Mouse (Mus musculus) testis, adult 2 months (tissue): ENCODE data around the gene Oit3. TPM values are rescaled to one million over a fixed set of nuclear protein-coding genes. Genes with fewer than 3 reads are reported as not detected.

Experiments
- H3K27ac ChIP-seq: fragments of 200-500 bp; 2 replicates; pipeline ENCODE4 v1.5.1; 2012; ENCODE audit warnings: low read depth, low read length; ENCODE audit not compliant: control insufficient read depth, insufficient read depth
- H3K27me3 ChIP-seq: fragments of 200-500 bp; 2 replicates; pipeline ENCODE4 v1.6.1; 2012; ENCODE audit warnings: mild to moderate bottlenecking, low read length, moderate library complexity; ENCODE audit not compliant: control insufficient read depth, insufficient read depth
- H3K36me3 ChIP-seq: fragments of 200-500 bp; 2 replicates; pipeline ENCODE4 v1.6.1; 2012; ENCODE audit warnings: mild to moderate bottlenecking, low read length; ENCODE audit not compliant: control insufficient read depth, insufficient read depth
- H3K4me1 ChIP-seq: fragments of 200-500 bp; 2 replicates; pipeline ENCODE4 v1.6.1; 2012; ENCODE audit warnings: low read length; ENCODE audit not compliant: control insufficient read depth, insufficient read depth
- H3K4me3 ChIP-seq: fragments of 200-500 bp; 2 replicates; pipeline ENCODE4 v1.5.1; 2012; ENCODE audit warnings: low read depth, mild to moderate bottlenecking, low read length, moderate library complexity, mixed read lengths; ENCODE audit not compliant: control insufficient read depth
- CTCF ChIP-seq: fragments of 200-500 bp; IDR thresholded peaks from 2 replicates; pipeline ENCODE4 v1.5.1; 2012; ENCODE audit warnings: low read depth, mild to moderate bottlenecking, inconsistent platforms, low read length, moderate library complexity; ENCODE audit not compliant: control insufficient read depth, insufficient read depth, insufficient replicate concordance
- POLR2A ChIP-seq: fragments of 200-500 bp; IDR thresholded peaks from 2 replicates; pipeline ENCODE4 v1.6.1; 2012; ENCODE audit warnings: low read depth, mild to moderate bottlenecking, inconsistent platforms, low read length, moderate library complexity; ENCODE audit not compliant: control insufficient read depth
- polyA plus RNA-seq: library from polyadenylated mRNA; depleted of rRNA; stranded (reverse); fragments of >200 nt; gene quantifications from 2 replicates; pipeline ENCODE4 v1.2.3, GENCODE M21; 2012

The Oit3 gene
- polyA plus RNA-seq, 1 experiment, result 3.0 TPM

DNA sequence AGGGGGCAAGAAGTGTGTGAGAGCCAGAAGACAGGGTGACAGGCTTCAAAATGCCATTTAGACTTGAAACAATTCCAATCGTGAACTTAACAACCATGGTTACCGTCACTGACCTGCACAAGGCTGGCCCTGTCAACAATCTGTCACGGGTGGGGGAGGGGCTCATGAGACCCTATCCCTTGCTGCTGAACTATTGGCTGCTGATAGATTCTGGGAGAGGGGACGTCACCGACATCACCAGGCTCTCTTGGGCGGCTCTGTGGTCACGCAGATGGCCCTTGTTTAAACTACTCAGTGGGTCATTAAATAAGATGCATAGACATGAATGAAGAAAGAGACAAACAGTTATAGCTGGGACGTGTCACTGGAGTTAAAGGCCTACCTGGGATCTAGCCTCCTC, 3.1 kb upstream of the Oit3 start:
- H3K36me3 ChIP-seq, result no peaks in the 10 kb centered on the region
- no peaks in the 10 kb centered on the region for H3K27me3 ChIP-seq
- H3K27ac ChIP-seq, result no peak overlapping the region
- H3K4me3 ChIP-seq, result no peak overlapping the region
- H3K4me1 ChIP-seq, result peaks cover 2% of the 10 kb centered on the region
- no peak for TF ChIP-seq POLR2A
- TF ChIP-seq CTCF, result no peak

DNA sequence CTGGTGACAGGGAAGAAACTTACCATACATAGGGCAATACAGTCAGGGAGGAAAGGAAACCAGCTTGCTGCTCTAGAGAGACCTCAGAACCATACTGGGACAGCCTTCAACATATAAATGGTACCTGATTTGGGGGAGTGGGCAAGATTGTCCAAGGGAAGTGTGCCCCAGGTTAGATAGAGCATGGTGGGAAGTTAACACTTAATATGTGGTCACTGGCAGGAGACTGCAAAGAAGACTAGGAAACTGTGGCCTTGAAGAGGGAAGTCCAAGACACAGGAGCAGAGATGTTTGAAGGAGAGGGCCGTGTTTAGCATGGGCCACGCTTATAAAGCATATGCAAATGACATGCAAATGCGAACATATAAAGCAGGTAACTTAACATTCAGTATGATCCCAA, 2.5 kb upstream of the Oit3 start:
- Histone ChIP-seq H3K4me3 (no peak overlapping the region), H3K4me1 (peaks cover 2% of the 10 kb centered on the region), H3K27ac (no peak overlapping the region), H3K36me3 (no peaks in the 10 kb centered on the region), H3K27me3 (no peaks in the 10 kb centered on the region)
- TF ChIP-seq POLR2A, result no peak
- no peak for TF ChIP-seq CTCF

DNA sequence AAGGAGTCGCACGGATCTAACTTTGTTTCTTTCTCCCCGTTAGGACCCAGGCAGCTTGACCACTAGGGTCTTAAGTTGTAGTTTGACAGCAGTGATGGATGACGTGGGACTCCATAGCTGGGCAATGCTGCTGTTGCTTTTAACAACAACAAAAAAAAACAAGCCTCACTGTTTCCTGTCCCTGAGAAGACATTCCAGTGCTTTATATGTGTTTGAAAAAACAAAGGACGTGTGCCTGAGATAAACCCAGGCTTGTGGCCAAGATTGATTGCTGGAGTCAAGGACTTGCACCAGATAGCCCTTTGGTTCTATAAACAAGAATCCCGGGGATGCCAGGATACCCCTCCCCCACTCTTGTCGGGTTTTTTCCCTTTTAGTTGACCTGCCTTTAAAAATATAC, 1.6 kb upstream of the Oit3 start:
- H3K27me3 ChIP-seq, result no peaks in the 10 kb centered on the region
- H3K4me3 ChIP-seq, result no peak overlapping the region
- no peaks in the 10 kb centered on the region for H3K36me3 ChIP-seq
- H3K4me1 ChIP-seq, result peaks cover 2% of the 10 kb centered on the region
- no peak for TF ChIP-seq POLR2A
- no peak for TF ChIP-seq CTCF
- H3K27ac ChIP-seq, result no peak overlapping the region

DNA sequence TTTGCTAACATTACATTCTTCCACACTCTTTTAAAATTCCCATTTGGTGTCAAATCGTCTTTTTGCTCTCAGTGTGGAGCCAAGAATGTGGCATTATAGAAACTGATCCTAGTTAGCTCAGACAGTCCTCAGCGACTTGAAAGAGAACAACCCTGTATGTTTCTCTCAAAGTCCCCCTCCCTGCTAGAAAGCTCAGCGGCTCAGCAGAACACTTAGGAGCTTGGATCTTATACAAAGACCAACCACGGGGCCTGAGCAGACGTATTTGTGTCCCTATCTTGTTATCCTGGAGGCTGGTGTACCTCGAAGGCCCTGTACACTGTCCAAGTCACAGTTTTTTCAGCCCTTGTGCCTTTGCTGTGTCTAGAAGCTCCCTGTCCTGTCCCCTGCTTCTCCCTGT, 1.4 kb downstream of the Oit3 start:
- TF ChIP-seq CTCF (no peak), POLR2A (no peak)
- no peak overlapping the region; the same call in 1 of the 2 replicates for H3K27ac ChIP-seq
- H3K27me3 ChIP-seq, result no peaks in the 10 kb centered on the region
- H3K36me3 ChIP-seq, result no peaks in the 10 kb centered on the region
- H3K4me1 ChIP-seq, result peaks cover 7% of the 10 kb centered on the region
- no peak overlapping the region for H3K4me3 ChIP-seq

DNA sequence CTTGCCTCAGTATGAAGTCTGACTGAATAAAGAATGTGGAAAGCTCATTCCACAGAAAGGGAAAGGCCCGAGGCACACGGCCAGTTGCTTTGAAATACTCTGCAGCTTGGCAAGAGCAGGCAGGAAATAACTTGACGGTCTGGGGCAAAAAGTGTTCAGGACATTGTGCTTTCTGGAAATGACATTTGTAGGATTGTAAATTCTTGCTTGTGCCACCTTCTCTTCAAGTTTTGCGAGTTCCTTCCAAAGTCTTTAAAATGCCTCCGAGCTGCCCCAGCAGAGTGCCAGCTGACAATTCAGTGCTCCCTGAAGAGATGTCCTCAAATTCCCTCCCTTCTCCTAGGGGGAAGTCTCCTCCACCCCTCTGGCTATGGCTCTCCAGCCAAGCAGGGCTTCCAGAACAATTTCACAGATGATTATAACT, 2.1 kb downstream of the Oit3 start:
- TF ChIP-seq POLR2A (no peak), CTCF (no peak)
- Histone ChIP-seq H3K4me3 (no peak overlapping the region), H3K27ac (no peak overlapping the region), H3K4me1 (peaks cover 5% of the 10 kb centered on the region), H3K36me3 (no peaks in the 10 kb centered on the region), H3K27me3 (no peaks in the 10 kb centered on the region)

DNA sequence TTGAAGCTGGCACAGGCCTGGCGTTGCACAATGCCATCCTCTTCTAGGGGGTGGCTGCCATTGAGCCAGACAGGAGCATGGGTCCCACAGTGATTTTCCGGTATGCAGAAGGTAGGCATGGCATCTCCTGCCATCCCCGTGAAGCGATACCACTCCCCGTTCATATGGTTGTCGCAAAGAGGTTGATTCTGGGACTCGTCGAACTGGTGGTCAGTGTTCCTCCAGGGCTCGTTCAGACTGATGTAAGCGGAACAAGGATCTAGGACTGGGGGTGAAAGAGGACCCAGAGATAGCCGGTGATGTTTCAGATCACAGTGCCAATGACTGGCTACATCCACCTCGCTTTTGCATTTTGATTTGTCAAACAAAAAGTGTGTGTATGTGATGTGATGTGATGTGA, 2.9 kb downstream of the Oit3 start:
- no peak overlapping the region for H3K4me3 ChIP-seq
- no peak overlapping the region for H3K27ac ChIP-seq
- H3K4me1 ChIP-seq, result peaks cover 5% of the 10 kb centered on the region
- no peak for TF ChIP-seq POLR2A
- TF ChIP-seq CTCF, result no peak
- H3K36me3 ChIP-seq, result no peaks in the 10 kb centered on the region
- H3K27me3 ChIP-seq, result no peaks in the 10 kb centered on the region

DNA sequence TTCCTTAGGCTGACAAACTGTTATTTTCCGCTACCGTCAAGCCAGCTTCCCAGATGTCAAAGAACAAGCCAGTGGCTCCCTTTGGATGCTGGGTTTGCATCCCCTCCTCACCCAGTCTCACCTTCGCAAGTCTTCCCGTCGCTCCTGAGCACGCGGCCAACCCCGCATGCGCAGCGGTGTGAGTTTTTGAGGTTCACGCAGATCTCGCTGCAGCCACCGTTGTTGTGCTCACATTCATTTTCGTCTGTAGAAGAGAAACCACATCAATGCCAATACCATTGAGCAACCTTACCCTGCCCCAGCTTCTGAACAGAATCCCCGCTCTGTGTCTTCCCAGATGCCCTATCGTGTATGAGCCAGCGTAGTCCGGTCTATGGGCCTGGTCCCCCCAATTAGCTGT, 5.8 kb downstream of the Oit3 start:
- TF ChIP-seq POLR2A, result no peak
- no peak for TF ChIP-seq CTCF
- Histone ChIP-seq H3K27me3 (no peaks in the 10 kb centered on the region), H3K4me3 (peak overlapping the region; percentile 24), H3K36me3 (no peaks in the 10 kb centered on the region), H3K27ac (no peak overlapping the region), H3K4me1 (peaks cover 5% of the 10 kb centered on the region)

DNA sequence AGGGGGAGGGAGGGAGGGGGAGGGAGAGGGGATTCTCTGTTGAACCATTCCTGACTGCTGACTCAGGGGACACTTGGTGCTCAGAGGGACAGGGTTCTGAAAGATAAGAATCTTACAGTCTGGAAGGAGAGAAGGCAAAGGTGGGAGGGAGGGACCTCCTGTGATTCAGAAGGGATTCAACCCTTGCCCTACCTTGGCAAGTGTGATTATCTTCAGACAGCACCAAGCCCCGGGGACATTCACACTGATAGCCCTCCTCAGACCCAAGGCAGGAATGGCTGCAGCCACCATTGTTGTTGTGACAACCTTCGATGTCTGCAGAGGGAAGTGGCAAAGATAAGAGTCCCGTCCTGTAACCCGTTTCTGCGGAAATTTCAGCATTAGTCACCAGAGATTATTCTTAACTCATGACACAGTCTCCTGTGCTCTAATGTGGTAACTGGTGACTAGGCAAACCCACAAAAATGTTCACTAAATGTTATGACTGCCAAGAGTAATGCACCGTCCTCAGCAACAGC, 10.8 kb downstream of the Oit3 start:
- TF ChIP-seq CTCF, result no peak
- TF ChIP-seq POLR2A, result no peak
- H3K4me3 ChIP-seq, result no peak overlapping the region
- no peak overlapping the region for H3K27ac ChIP-seq
- H3K27me3 ChIP-seq, result no peaks in the 10 kb centered on the region
- H3K4me1 ChIP-seq, result peaks cover 5% of the 10 kb centered on the region
- no peaks in the 10 kb centered on the region for H3K36me3 ChIP-seq
